Mouse (Mus musculus) forebrain, embryonic 13.5 days (tissue): ENCODE data around the gene Nppb. TPM values are rescaled to one million over a fixed set of nuclear protein-coding genes. Genes with fewer than 3 reads are reported as not detected.

ENCODE experiments used
- ATAC-seq: fragments of 200-750 bp; cut with Nextera tagmentation; 2 replicates; pipeline ENCODE4 v1.8.0; 2017
- H3K27ac ChIP-seq: fragments of 300-500 bp; sonication (generic); 2 replicates; pipeline ENCODE4 v1.5.1; 2015; ENCODE audit warnings: inconsistent platforms, mild to moderate bottlenecking, moderate library complexity
- H3K27me3 ChIP-seq: fragments of 300-500 bp; sonication (generic); 2 replicates; pipeline ENCODE4 v1.6.1; 2015; ENCODE audit warnings: mild to moderate bottlenecking, inconsistent platforms
- H3K36me3 ChIP-seq: fragments of 300-500 bp; sonication (generic); 2 replicates; pipeline ENCODE4 v1.6.1; 2015; ENCODE audit warnings: mild to moderate bottlenecking, inconsistent platforms; ENCODE audit not compliant: poor library complexity, severe bottlenecking
- H3K4me1 ChIP-seq: fragments of 300-500 bp; sonication (generic); 2 replicates; pipeline ENCODE4 v1.6.1; 2015; ENCODE audit warnings: inconsistent platforms
- H3K4me2 ChIP-seq: fragments of 300-500 bp; sonication (generic); 2 replicates; pipeline ENCODE4 v1.6.1; 2015; ENCODE audit warnings: inconsistent platforms, mild to moderate bottlenecking, moderate library complexity
- H3K4me3 ChIP-seq: fragments of 300-500 bp; sonication (generic); 2 replicates; pipeline ENCODE4 v1.5.1; 2015; ENCODE audit warnings: mild to moderate bottlenecking, inconsistent platforms
- H3K9ac ChIP-seq: fragments of 300-500 bp; sonication (generic); 2 replicates; pipeline ENCODE4 v1.6.1; 2015; ENCODE audit warnings: mild to moderate bottlenecking, inconsistent platforms
- H3K9me3 ChIP-seq: fragments of 300-500 bp; sonication (generic); replicated peaks from 2 replicates; pipeline ENCODE4 v1.6.1; 2016; ENCODE audit warnings: inconsistent platforms
- WGBS: fragments of 180-500 bp; shearing (Covaris S2); methylation state at CpG from one replicate; pipeline ENCODE4 v1.1.7; 2015; 5-methylcytosine and 5-hydroxymethylcytosine counted together
- polyA plus RNA-seq: library from polyadenylated mRNA; unstranded; fragments of >200 nt; fragmentation: Nextera tagmentation; extraction: Ambion mirVana; gene quantifications from 2 replicates; pipeline ENCODE4 v1.2.1, GENCODE M21; 2015

Nppb gene
- polyA plus RNA-seq, 1 experiment from 2014 or later: not detected

- peak; percentile 60; the same call in 1 of the 2 replicates for ATAC-seq
- Histone ChIP-seq H3K4me2 (no peak overlapping the region), H3K27me3 (no peaks in the 10 kb centered on the region), H3K27ac (peak overlapping the region; percentile 68), H3K9ac (peak overlapping the region; percentile 9; the same call in 1 of the 2 replicates), H3K4me1 (peaks cover 15% of the 10 kb centered on the region), H3K36me3 (peaks cover 100% of the 10 kb centered on the region), H3K4me3 (no peak overlapping the region), H3K9me3 (no peaks in the 10 kb centered on the region)
- 45% methylated on average over 2 of the region's 2 CpGs for WGBS
These were observed 32.8 kb downstream of the Nppb start for GRCm38 (mm10) chr4:148018410-148018809.

DNA sequence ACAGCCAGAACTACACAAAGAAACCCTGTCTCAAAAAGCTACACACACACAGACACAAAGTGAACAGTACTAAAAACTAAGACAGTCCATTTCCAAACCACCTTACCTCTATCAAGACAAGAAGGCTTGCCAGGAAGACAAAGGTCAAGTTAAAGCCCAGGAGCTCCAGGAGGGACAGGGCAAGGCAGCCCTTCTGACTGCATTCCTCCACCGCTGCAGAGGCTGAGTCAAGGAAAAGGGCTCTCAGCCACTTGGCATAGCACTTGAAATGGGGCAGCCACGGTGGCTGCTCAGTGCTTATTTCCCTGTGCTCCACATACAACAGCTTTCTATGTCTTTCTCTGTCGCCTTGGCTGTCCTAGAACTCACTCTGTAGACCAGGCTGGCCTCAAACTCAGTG is 38.4 kb downstream of the Nppb start:
- no peak overlapping the region for H3K27ac ChIP-seq
- H3K4me2 ChIP-seq: no peak overlapping the region
- peaks cover 97% of the 10 kb centered on the region for H3K36me3 ChIP-seq

DNA sequence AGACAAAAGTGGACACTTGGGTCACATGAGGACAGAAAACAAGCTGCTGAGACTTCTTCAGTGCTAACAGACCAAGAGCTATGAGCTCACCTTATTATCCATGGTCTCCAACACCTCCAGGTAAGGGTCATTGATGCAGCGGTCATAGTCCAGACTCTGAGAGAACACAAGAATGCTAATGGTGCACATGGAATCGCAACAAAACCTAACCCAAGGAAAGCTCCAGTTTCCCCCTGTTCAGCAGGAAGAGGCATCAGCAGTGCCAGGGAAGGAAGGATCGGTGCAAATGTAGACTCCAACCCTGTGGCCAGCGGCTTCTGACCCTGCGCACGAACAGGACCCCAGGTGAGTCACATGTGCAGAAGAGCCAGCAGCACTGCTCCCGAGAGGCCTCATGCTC is 43.7 kb downstream of the Nppb start:
- Histone ChIP-seq H3K9ac (no peak overlapping the region), H3K9me3 (no peaks in the 10 kb centered on the region), H3K36me3 (peaks cover 81% of the 10 kb centered on the region), H3K27me3 (no peaks in the 10 kb centered on the region), H3K4me1 (no peaks in the 10 kb centered on the region), H3K27ac (no peak overlapping the region), H3K4me3 (no peak overlapping the region), H3K4me2 (no peak overlapping the region)
- WGBS: 94% methylated on average over 7 of the region's 7 CpGs
- no peak for ATAC-seq

More for the DNA sequence above, 38.4 kb downstream of the Nppb start:
- Histone ChIP-seq H3K9ac (no peak overlapping the region), H3K4me1 (peaks cover 7% of the 10 kb centered on the region), H3K4me3 (no peak overlapping the region), H3K9me3 (no peaks in the 10 kb centered on the region), H3K27me3 (no peaks in the 10 kb centered on the region)
- WGBS: 90% methylated on average over 3 of the region's 3 CpGs
- no peak for ATAC-seq

GRCm38 (mm10) chr4:148030506-148030905 is 44.9 kb downstream of the Nppb start:
- Histone ChIP-seq H3K36me3 (peaks cover 81% of the 10 kb centered on the region), H3K9me3 (no peaks in the 10 kb centered on the region), H3K4me1 (no peaks in the 10 kb centered on the region), H3K4me3 (no peak overlapping the region), H3K27me3 (no peaks in the 10 kb centered on the region), H3K4me2 (no peak overlapping the region), H3K27ac (no peak overlapping the region), H3K9ac (no peak overlapping the region)
- ATAC-seq: no peak
- 82% methylated on average over 5 of the region's 5 CpGs for WGBS

GRCm38 (mm10) chr4:148033858-148034410 is 48.3 kb downstream of the Nppb start:
- no peak overlapping the region for H3K9ac ChIP-seq
- peaks cover 63% of the 10 kb centered on the region for H3K36me3 ChIP-seq
- peaks cover 9% of the 10 kb centered on the region for H3K4me1 ChIP-seq
- H3K27ac ChIP-seq: no peak overlapping the region
- H3K27me3 ChIP-seq: no peaks in the 10 kb centered on the region
- no peaks in the 10 kb centered on the region for H3K9me3 ChIP-seq
- WGBS: 73% methylated on average over 7 of the region's 7 CpGs
- ATAC-seq: no peak
- H3K4me2 ChIP-seq: no peak overlapping the region
- no peak overlapping the region for H3K4me3 ChIP-seq

DNA sequence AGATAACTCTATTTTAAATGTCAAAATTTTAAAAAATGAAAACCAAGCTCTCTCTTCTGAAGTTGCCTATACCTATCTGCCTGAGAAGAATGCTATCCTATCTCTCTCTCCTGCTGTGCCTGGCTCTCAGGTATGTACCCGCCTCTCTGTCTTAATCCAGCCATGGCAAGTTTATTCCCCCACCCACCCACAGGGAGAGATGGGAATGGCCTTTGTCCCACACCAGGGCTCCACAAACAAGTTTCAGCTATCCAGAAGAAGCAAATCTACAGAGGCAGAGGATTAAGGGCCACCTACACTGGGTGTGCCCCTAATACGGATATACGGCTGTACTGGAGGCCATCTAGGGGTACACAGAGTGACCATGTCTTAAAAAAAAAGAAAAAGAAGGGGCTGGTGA is 49.9 kb downstream of the Nppb start:
- Histone ChIP-seq H3K36me3 (peaks cover 52% of the 10 kb centered on the region), H3K9me3 (no peaks in the 10 kb centered on the region), H3K4me3 (no peak overlapping the region), H3K27ac (no peak overlapping the region), H3K4me2 (no peak overlapping the region), H3K9ac (no peak overlapping the region), H3K27me3 (no peaks in the 10 kb centered on the region), H3K4me1 (peaks cover 23% of the 10 kb centered on the region)
- 85% methylated on average over 3 of the region's 3 CpGs for WGBS
- ATAC-seq: no peak

Other genes with a start within 250 kb of the Nppb start
- gene Zfp984, start 176.0 kb upstream of the Nppb start, polyA plus RNA-seq: 4.6 and 4.7 TPM in 2 replicates
- 6.6 and 8.0 TPM in 2 replicates for gene Zfp933, start 137.4 kb upstream of the Nppb start, polyA plus RNA-seq
- 60.4 and 62.3 TPM in 2 replicates for gene Miip, start 117.0 kb upstream of the Nppb start, polyA plus RNA-seq
- 14.8 and 15.8 TPM in 2 replicates for gene Fv1, start 116.8 kb upstream of the Nppb start, polyA plus RNA-seq
- 52.4 and 61.8 TPM in 2 replicates for gene Mfn2, start 81.1 kb upstream of the Nppb start, polyA plus RNA-seq
- gene Plod1, start 49.0 kb upstream of the Nppb start, polyA plus RNA-seq: 14.0 and 15.0 TPM in 2 replicates
- 9.0 and 10.2 TPM in 2 replicates for gene 2510039O18Rik, start 44.9 kb upstream of the Nppb start, polyA plus RNA-seq
- gene Nppa, start 14.9 kb downstream of the Nppb start, polyA plus RNA-seq: 0.79 and 2.4 TPM in 2 replicates
- 21.6 and 24.8 TPM in 2 replicates for gene Clcn6, start 53.0 kb downstream of the Nppb start, polyA plus RNA-seq
- 15.9 and 18.2 TPM in 2 replicates for gene Mthfr, start 53.3 kb downstream of the Nppb start, polyA plus RNA-seq
- gene Agtrap, start 102.2 kb downstream of the Nppb start, polyA plus RNA-seq: 6.9 and 8.3 TPM in 2 replicates
- gene Mad2l2, start 144.6 kb downstream of the Nppb start, polyA plus RNA-seq: 96.6 and 107 TPM in 2 replicates
- 11.7 and 12.5 TPM in 2 replicates for gene Draxin, start 144.9 kb downstream of the Nppb start, polyA plus RNA-seq
- 14.2 and 16.7 TPM in 2 replicates for gene Fbxo6, start 166.4 kb downstream of the Nppb start, polyA plus RNA-seq
- gene Fbxo44, start 174.7 kb downstream of the Nppb start, polyA plus RNA-seq: 62.4 and 71.9 TPM in 2 replicates
- gene Fbxo2, start 174.8 kb downstream of the Nppb start, polyA plus RNA-seq: 1.0 TPM in 2 replicates